Mouse (Mus musculus) midbrain, embryonic 10.5 days (tissue): ENCODE measurements around the gene Crip3. TPM values are rescaled to one million over a fixed set of nuclear protein-coding genes. Genes with fewer than 3 reads are reported as not detected.

Experiments
- DNase-seq: peaks from one replicate; pipeline ENCODE4 v3.0.0-alpha.2; 2017; ENCODE audit warnings: low spot score
- H3K27ac ChIP-seq: fragments of 300-500 bp; sonication (generic); replicated peaks from 2 replicates; pipeline ENCODE4 v1.5.1; 2016; ENCODE audit warnings: mild to moderate bottlenecking
- H3K27me3 ChIP-seq: fragments of 300-500 bp; sonication (generic); 2 replicates; pipeline ENCODE4 v1.6.1; 2016; ENCODE audit warnings: low read depth, mild to moderate bottlenecking; ENCODE audit not compliant: poor library complexity, severe bottlenecking
- H3K36me3 ChIP-seq: fragments of 300-500 bp; sonication (generic); 2 replicates; pipeline ENCODE4 v1.6.1; 2016; ENCODE audit warnings: mild to moderate bottlenecking, moderate library complexity
- H3K4me1 ChIP-seq: fragments of 300-500 bp; sonication (generic); 2 replicates; pipeline ENCODE4 v1.6.1; 2016
- H3K4me3 ChIP-seq: fragments of 300-500 bp; sonication (generic); 2 replicates; pipeline ENCODE4 v1.5.1; 2016; ENCODE audit warnings: mild to moderate bottlenecking, moderate library complexity
- H3K9me3 ChIP-seq: fragments of 300-500 bp; sonication (generic); replicated peaks from 2 replicates; pipeline ENCODE4 v1.6.1; 2016; ENCODE audit warnings: mild to moderate bottlenecking
- WGBS: fragments of 180-500 bp; shearing (Covaris S2); methylation state at CpG from one replicate; pipeline ENCODE4 v1.1.7; 2016; 5-methylcytosine and 5-hydroxymethylcytosine counted together
- polyA plus RNA-seq: library from polyadenylated mRNA; unstranded; fragments of >200 nt; fragmentation: Nextera tagmentation; extraction: Ambion mirVana; gene quantifications from 2 replicates; pipeline ENCODE4 v1.2.1, GENCODE M21; 2016

Crip3 gene
- 0.72 and 0.85 TPM in 2 replicates for polyA plus RNA-seq

DNA sequence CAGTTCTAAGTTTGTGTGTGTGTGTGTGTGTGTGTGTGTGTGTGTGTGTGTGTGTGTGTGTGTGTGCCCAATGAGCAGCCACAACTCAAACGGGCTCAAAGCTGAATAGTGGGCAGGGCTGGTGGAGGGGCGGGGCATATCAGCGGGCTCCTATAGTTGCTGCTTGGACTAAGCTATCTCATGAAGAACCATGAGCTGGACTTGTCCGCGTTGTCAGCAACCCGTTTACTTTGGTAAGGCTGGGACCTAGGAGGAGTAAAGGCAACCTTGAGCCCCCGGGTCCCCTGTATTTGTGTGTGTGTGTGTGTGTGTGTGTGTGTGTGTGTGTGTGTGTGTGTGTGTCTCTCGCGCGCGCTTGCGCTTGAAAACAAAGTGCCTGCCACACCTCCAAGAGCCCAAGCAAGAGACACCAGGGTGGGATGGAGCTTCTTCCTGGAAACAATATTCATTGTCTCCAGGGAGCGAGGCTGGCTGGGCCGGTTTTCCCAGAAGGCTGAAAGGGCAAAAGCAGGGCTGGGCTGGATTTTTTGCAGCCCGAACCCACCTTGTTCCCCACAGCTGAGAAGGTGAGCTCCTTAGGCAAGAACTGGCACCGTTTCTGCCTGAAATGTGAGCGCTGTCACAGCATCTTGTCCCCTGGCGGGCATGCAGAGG, at the start of gene Crip3:
Crip3 (plus strand) TSS at position 166 of the 654 bp plus-strand sequence.
- Histone ChIP-seq H3K4me1 (peaks cover 21% of the 10 kb centered on the region), H3K9me3 (no peaks in the 10 kb centered on the region), H3K4me3 (peak within 1 kb of the TSS; percentile 44), H3K36me3 (no peaks in the 10 kb centered on the region), H3K27ac (no peak within 1 kb of the TSS), H3K27me3 (peaks cover 23% of the 10 kb centered on the region)
- WGBS, result 14% methylated on average over 18 of the region's 18 CpGs
- peak; percentile 37 for DNase-seq

DNA sequence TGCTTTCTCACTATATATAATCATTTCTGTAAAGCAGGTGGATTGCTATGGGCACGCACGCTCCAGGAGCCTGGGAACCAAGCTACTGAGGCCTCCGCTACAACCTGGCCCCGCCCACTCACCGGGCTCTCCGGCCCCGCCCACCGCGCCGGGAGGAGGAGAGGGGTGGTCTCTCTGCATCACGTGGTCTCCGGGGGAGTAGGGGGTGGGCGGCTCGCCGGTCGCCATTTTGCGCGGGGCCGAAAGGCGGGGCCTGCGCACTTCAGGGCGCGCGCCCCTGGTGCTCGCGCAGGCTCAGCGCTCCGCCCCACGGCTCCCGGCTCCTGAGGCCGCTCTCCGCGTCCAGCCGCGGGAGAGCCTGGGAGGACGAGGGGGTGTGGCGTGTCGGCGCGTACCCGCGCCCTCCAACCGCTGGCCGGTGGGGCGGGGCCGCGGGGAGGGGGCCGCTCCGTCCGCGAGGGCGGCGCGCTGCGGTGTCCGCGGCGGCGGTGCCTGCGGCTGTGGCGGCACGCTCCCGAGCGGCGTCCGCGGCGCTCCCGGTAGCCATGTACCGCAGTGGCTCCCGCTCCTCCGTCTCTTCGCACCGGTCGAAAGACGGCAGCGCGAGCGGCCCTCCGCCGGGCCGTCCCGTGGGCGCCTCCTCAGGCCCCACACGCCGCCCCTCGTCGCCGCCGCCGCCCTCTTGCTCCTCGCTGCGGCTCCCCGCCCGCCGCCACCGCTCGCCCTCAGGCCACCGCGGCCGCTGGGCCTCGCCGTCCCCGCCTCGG, 45.2 kb upstream of the Crip3 start, which contains the start of gene Zfp318:
Zfp318 (plus strand) TSS at position 438 of the 767 bp plus-strand sequence.
- peaks cover 17% of the 10 kb centered on the region for H3K4me1 ChIP-seq
- no peaks in the 10 kb centered on the region for H3K9me3 ChIP-seq
- H3K27ac ChIP-seq, result peak within 1 kb of the TSS; percentile 96
- H3K27me3 ChIP-seq, result no peaks in the 10 kb centered on the region
- H3K4me3 ChIP-seq, result peak within 1 kb of the TSS; percentile 94
- under 1% methylated on average over 65 of the region's 105 CpGs for WGBS
- peak; percentile 98 for DNase-seq
- H3K36me3 ChIP-seq, result peaks cover 20% of the 10 kb centered on the region

DNA sequence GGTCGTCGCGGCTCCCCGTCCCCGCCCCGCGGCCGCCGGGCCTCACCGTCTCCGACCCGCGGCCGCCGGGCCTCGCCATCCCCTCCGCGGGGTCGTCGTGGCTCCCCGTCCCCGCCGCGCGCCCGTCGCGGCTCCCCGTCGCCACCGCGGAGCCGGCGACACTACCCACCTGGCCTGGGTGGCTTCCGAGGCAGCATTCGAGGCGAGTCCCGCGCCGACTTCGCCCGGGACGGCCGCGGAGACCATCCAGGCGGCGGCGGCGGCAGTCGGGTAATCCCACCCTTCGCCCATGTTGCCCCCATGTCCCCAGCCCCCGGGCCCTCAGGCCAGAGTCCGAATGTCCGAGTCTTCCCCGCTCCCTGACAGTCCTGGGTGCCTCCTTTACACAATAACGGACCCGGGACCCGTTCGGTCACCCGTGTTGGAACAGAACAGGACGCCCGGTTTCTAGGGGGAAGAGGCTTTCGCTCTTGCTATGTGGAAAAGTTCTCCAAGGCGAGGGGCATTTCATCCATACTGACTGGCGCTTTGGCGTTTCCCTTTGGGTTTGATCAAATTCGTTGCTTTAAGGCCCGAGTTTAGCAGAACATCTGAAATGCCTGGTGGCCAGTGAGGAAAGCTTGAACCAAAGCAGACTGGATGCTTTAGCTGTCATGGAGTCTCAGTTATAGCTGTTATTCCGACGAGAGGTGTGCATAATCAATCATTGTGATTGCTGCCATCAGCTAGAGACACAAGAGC, 44.5 kb upstream of the Crip3 start:
- 1% methylated on average over 64 of the region's 70 CpGs for WGBS
- Histone ChIP-seq H3K9me3 (no peaks in the 10 kb centered on the region), H3K27me3 (no peaks in the 10 kb centered on the region), H3K36me3 (peaks cover 28% of the 10 kb centered on the region), H3K27ac (peak overlapping the region; percentile 96), H3K4me3 (peak overlapping the region; percentile 94), H3K4me1 (peaks cover 17% of the 10 kb centered on the region)
- DNase-seq, result peak; percentile 60

DNA sequence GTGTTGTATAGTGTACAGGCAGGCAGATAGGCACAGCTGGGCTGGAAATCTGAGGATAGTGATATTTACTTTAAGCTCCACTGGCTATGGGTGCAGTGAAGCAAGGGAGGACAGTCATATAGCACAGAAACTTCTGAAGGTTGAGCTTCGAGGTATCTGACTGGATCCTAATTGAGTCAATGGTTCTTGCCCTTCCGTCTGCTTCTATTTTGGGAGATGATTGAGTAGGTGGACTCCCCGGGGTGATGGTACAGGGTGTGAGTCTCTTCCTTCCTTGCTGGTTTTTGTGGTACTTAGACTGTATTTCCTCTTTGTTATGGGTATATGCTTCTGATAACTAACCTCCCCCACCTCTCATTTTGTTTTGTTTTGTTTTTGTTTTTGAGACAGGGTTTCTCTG, 40.5 kb upstream of the Crip3 start:
- Histone ChIP-seq H3K27me3 (no peaks in the 10 kb centered on the region), H3K4me1 (peaks cover 17% of the 10 kb centered on the region), H3K9me3 (no peaks in the 10 kb centered on the region), H3K4me3 (no peak overlapping the region), H3K36me3 (peaks cover 56% of the 10 kb centered on the region), H3K27ac (no peak overlapping the region)
- no peak for DNase-seq
- WGBS, result 90% methylated on average over 3 of the region's 3 CpGs

DNA sequence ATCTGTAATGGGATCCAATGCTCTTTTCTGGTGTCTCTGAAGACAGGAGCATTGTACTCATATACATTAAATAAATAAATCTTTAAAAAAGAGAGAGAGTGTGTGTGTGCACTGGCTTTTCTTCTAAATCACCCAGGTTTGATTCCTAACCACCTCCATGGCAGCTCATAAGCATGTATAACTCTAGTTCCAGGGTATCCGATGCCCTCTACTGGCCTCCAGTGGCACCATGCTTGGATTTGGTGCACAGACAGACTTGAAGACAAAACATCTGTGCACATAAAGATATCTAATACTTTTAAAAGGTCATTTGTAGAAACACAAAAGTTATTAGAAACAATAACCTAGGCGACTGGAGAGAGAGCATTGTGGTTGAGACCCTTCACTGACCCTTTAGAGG, 35.7 kb upstream of the Crip3 start:
- Histone ChIP-seq H3K36me3 (peaks cover 78% of the 10 kb centered on the region), H3K9me3 (no peaks in the 10 kb centered on the region), H3K27ac (no peak overlapping the region), H3K4me1 (no peaks in the 10 kb centered on the region), H3K27me3 (no peaks in the 10 kb centered on the region), H3K4me3 (no peak overlapping the region)
- peak; percentile 22 for DNase-seq
- 53% methylated on average over 2 of the region's 2 CpGs for WGBS

DNA sequence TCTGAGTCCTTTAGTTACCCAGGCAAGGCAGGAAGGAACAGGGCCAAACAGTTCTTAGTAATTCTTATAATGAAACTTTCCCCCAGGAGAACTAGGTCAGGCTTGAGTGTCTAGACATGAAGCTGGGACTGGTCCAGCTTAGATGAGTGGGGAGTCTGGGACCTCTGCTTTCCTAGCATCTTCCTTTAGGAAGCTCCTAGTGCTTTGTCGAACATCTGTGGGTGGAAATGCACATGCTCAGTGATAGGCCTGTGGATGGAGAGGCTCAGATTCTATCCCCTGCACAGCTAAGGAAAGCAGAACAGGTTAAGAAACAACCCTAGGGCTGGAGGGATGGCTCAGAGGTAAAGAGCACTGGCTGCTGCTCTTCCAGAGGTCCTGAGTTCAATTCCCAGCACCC, 34.1 kb upstream of the Crip3 start:
- Histone ChIP-seq H3K9me3 (no peaks in the 10 kb centered on the region), H3K4me1 (no peaks in the 10 kb centered on the region), H3K36me3 (peaks cover 78% of the 10 kb centered on the region), H3K4me3 (no peak overlapping the region), H3K27ac (no peak overlapping the region), H3K27me3 (no peaks in the 10 kb centered on the region)
- WGBS, result 93% methylated on average over 1 of the region's 1 CpGs
- DNase-seq, result no peak

DNA sequence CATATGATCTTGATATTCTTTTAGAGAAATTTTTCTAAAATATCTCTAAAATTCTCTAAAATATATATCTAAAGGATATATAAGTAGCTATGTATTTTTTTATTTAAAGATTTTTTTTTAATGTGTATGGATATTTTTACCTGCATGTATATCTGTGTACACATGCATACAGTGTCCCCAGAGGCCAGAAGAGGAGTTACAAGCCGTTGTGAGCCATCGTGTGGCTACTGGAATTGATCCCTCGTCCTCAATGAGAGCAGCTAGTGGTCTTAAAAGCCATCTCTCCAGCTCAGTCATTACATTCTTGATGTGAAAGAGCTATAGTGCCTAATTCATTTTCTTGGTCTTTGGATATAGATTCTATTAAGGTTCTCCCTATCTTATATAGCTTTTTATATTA, 20.2 kb upstream of the Crip3 start:
- Histone ChIP-seq H3K27ac (no peak overlapping the region), H3K9me3 (no peaks in the 10 kb centered on the region), H3K27me3 (no peaks in the 10 kb centered on the region), H3K4me1 (no peaks in the 10 kb centered on the region), H3K36me3 (peaks cover 91% of the 10 kb centered on the region), H3K4me3 (no peak overlapping the region)
- DNase-seq, result no peak
- 42% methylated on average over 3 of the region's 3 CpGs for WGBS

DNA sequence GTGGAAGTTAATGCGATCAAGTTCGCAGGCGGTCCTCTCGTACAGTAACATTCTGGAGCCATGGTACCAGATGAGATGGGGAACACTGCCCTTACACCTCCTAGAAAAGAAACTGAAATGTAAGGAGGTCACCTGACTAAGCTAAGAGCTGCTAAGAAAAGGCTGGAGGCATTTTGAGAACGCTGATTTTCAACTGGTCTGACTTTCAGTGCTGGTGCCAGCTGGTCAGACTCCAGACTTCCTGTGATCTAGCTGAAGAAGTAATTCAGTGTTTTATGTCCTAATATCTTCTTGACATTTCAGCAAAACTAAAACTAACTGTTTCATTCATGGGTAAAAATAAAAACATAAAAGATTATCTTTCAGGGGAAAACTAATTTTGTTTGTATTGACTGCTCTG, 10.1 kb upstream of the Crip3 start:
- peaks cover 13% of the 10 kb centered on the region for H3K36me3 ChIP-seq
- H3K4me3 ChIP-seq, result no peak overlapping the region
- DNase-seq, result no peak
- no peaks in the 10 kb centered on the region for H3K9me3 ChIP-seq
- H3K4me1 ChIP-seq, result no peaks in the 10 kb centered on the region
- no peak overlapping the region for H3K27ac ChIP-seq
- WGBS, result 87% methylated on average over 5 of the region's 5 CpGs
- no peaks in the 10 kb centered on the region for H3K27me3 ChIP-seq

DNA sequence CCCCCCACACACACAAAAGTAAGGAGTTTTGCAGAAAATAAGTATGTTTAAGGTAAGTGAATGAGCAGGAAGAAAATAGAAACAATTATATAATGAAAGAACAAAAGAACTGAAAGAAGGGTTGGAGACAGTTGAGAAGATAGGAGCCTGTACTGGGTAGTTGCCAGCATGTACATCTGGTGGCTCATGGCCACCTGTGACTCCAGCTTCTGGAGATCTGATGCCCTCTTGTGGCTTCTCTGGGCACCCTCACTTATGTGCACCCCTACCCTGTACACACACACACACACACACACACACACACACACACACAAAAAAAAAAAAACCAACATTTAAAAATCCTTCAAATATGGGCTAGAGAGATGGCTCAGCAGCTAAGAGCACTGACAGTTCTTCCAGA, 9.0 kb upstream of the Crip3 start:
- Histone ChIP-seq H3K27me3 (no peaks in the 10 kb centered on the region), H3K4me1 (no peaks in the 10 kb centered on the region), H3K4me3 (no peak overlapping the region), H3K9me3 (no peaks in the 10 kb centered on the region), H3K36me3 (peaks cover 4% of the 10 kb centered on the region), H3K27ac (no peak overlapping the region)
- no peak for DNase-seq

DNA sequence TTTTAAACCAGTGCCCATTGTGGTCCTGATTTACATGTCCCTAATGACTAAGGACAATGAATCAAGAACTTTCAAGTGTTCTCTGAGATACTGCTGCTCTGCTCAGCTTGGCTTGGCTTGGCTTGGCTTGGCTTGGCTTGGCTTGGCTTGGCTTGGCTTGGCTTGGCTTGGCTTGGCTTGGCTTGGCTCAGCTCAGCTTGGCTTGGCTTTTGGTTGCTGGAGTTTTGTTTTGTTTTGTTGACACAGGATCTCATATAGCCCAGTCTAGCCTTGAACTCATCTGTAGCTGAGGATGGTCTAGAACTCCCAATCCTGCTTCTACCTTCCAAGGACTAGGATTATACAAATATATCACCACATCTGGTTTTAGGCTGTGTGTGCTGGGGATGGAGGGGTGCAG, 2.2 kb upstream of the Crip3 start:
- H3K27me3 ChIP-seq, result peaks cover 19% of the 10 kb centered on the region
- DNase-seq, result no peak
- H3K4me3 ChIP-seq, result no peak overlapping the region
- H3K27ac ChIP-seq, result no peak overlapping the region
- H3K4me1 ChIP-seq, result peaks cover 16% of the 10 kb centered on the region
- H3K9me3 ChIP-seq, result no peaks in the 10 kb centered on the region
- H3K36me3 ChIP-seq, result no peaks in the 10 kb centered on the region

DNA sequence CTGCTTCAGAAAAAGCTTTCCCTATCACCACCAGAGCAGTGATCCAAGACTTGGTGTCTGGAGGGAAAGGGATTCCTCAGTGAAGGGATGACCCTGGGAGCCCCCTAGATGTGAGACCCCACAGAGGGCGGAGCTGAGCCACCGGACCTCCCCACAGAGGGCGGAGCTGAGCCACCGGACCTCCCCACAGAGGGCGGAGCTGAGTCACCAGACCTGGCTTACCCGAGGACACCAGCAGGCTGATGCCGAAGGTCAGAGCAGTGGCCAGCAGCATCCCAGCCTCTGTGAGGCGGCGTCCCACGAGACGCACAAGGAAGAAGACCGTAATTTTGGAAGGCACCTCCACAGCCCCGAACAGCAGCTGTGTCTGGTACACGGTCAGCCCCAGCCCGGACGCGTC, 4.9 kb downstream of the Crip3 start:
- Histone ChIP-seq H3K4me3 (peak overlapping the region; percentile 45), H3K9me3 (no peaks in the 10 kb centered on the region), H3K27ac (peak overlapping the region; percentile 69; the same call in 1 of the 2 replicates), H3K27me3 (peaks cover 64% of the 10 kb centered on the region), H3K4me1 (peaks cover 34% of the 10 kb centered on the region), H3K36me3 (no peaks in the 10 kb centered on the region)
- DNase-seq, result peak; percentile 67
- 4% methylated on average over 17 of the region's 17 CpGs for WGBS

DNA sequence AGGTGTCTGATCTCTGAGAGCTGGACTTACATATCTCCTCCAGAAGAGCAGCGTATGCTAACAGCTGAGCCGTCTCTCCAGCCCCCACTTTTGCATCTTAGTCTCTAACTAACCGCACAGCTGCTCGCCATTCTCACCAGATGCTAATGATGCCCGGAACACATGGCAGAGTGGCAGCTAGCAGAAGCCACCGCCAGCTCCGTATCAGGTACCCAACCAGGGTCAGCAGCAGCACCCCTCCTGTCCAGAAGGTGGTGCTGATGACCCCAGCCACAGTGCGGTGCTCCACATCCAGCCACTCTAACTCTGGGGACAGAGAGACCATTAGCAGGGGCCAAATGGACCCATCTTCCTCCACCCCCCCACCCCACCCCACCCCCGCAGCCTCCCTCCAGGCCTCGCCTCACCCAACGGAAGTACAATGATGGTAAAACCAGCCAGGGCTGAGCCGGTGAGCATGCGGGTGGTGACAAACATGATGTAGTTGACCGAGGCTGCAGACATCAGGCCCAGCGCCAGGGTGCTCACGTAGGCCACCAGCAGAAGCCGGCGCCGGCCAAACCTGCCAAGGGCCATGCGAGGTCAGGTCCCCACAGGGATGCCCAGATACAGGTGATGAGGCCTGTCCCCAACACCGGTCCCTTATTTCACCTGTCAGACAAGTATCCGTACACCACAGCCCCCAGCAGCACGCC, 8.1 kb downstream of the Crip3 start:
- H3K27ac ChIP-seq, result 0 out of 2 replicates have a peak overlapping the region, but pooled peaks have one; percentile 25
- DNase-seq, result peak; percentile 64
- H3K4me3 ChIP-seq, result peak overlapping the region; percentile 26; the same call in 1 of the 2 replicates
- 27% methylated on average over 23 of the region's 23 CpGs for WGBS
- H3K4me1 ChIP-seq, result peaks cover 22% of the 10 kb centered on the region
- H3K9me3 ChIP-seq, result no peaks in the 10 kb centered on the region
- H3K36me3 ChIP-seq, result no peaks in the 10 kb centered on the region
- H3K27me3 ChIP-seq, result peaks cover 56% of the 10 kb centered on the region
